12 mouse cellular contexts compared by ENCODE assay signal in the genomic region with DNA sequence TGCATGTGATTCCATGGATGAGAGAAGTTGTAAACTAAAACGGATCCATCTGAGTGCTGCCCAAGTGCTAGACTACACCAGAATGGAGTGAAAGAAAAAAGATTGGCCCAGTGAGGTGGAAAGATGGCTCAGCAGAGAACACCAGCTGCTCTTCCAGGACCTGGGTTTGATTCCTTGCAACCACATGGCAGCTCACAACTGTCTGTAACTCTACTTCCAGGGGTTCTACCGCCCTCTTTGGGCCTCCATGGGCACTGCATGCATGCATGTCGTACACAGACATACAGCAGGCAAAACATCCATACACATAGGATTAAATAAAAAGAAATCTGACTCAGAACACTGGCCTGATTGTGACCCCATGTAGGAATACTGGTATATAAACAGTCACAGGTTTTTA. TPM values are rescaled to one million over a fixed set of nuclear protein-coding genes. Genes with fewer than 3 reads are reported as not detected.
DNase-seq lines count a peak whose midpoint lies in the region; ATAC-seq and TF ChIP-seq lines count a peak whose summit lies in the region.
"Had no signal": no experiment of that assay in that cellular context is flagged by ENCODE, and none has a peak within 500 bp of the region (broad histone marks: within the 10 kb centered on the region; RNA-seq: fewer than 3 reads in every experiment).

No protein-coding gene starts in this region.

- peak; percentile 13 for DNase-seq in CD4-positive, CD25-positive, alpha-beta regulatory T cell, adult 2 months (ENCODE audit: low read depth, low spot score)
- DNase-seq in layer of hippocampus, adult 2 months (ENCODE audit: low spot score in 2 of 2) = no peak
- no peak for DNase-seq in layer of hippocampus, postnatal 14 days (ENCODE audit: low spot score in 2 of 2)
- DNase-seq in R1 (ENCODE audit: low read depth, low spot score) = peak; percentile 71
- peak; percentile 16 for DNase-seq in mesoderm, embryonic 11.5 days (ENCODE audit: low read depth, low spot score)
- DNase-seq in frontal cortex, postnatal 10 days (ENCODE audit: low spot score in 2 of 2) = no peak
- DNase-seq in forebrain, embryonic 14.5 days (ENCODE audit: low spot score) = no peak
- DNase-seq: heart, adult 11 months had no signal

- H3K4me1 ChIP-seq in forebrain, embryonic 14.5 days (ENCODE audit: control insufficient read depth, insufficient read depth, low read length) = no peaks in the 10 kb centered on the region; the same call in 1 of the 2 replicates

- H3K27ac ChIP-seq in layer of hippocampus, adult 2 months = no peak overlapping the region
- no peak overlapping the region for H3K27ac ChIP-seq in forebrain, embryonic 14.5 days (ENCODE audit: low read depth, low read length)
- H3K27ac ChIP-seq: forebrain, embryonic 15.5 days; limb, embryonic 12.5 days; macrophage had no signal

- H3K9ac ChIP-seq in forebrain, embryonic 14.5 days (ENCODE audit: low read length) = no peak overlapping the region
- H3K9ac ChIP-seq: forebrain, embryonic 15.5 days; limb, embryonic 12.5 days had no signal

- peak; percentile 55 for TF ChIP-seq CTCF in layer of hippocampus, adult 2 months (conservative IDR thresholded peaks at IDR 0.05)

- no peak overlapping the region for H3K4me2 ChIP-seq in forebrain, embryonic 14.5 days (ENCODE audit: low read length)
- H3K4me2 ChIP-seq: forebrain, embryonic 15.5 days; limb, embryonic 12.5 days had no signal

- no peak overlapping the region for H3K4me3 ChIP-seq in layer of hippocampus, adult 2 months
- H3K4me3 ChIP-seq in forebrain, embryonic 14.5 days (ENCODE audit: low read depth, low read length) = no peak overlapping the region
- H3K4me3 ChIP-seq: forebrain, embryonic 15.5 days; limb, embryonic 12.5 days had no signal

- no peaks in the 10 kb centered on the region for H3K9me3 ChIP-seq in forebrain, embryonic 14.5 days (replicated peaks; ENCODE audit: control insufficient read depth, low read length)
- H3K9me3 ChIP-seq: forebrain, embryonic 15.5 days; limb, embryonic 12.5 days had no signal

- H3K27me3 ChIP-seq in forebrain, embryonic 14.5 days (replicated peaks; ENCODE audit: control insufficient read depth, insufficient read depth, low read length) = no peaks in the 10 kb centered on the region
- H3K27me3 ChIP-seq: forebrain, embryonic 15.5 days; limb, embryonic 12.5 days had no signal

- ATAC-seq in CD4-positive, CD25-positive, alpha-beta regulatory T cell, adult 4 months = no peak
- no peak for ATAC-seq in forebrain, embryonic 14.5 days
- ATAC-seq: forebrain, embryonic 15.5 days had no signal

- peaks cover 16% of the 10 kb centered on the region; the same call in 1 of the 2 replicates for H3K36me3 ChIP-seq in forebrain, embryonic 14.5 days (ENCODE audit: control insufficient read depth, insufficient read depth, low read length)

- WGBS in forebrain, embryonic 14.5 days = 86% methylated on average over 3 of the region's 3 CpGs

RNA-seq across cellular contexts. Expression of a gene that starts 52.9 kb away (rescaled TPM):
- polyA plus RNA-seq in CD4-positive, CD25-positive, alpha-beta regulatory T cell, adult 4 months (2017; shearing (Covaris generic)) = 1 to 10 TPM; 2.2 to 5.6 TPM
- 10 to 100 TPM; 66.3 to 69.1 TPM for total RNA-seq in layer of hippocampus, adult 2 months (2021)
- total RNA-seq in layer of hippocampus, postnatal 14 days (2021) = 10 to 100 TPM; 84.2 to 88.6 TPM
- polyA plus RNA-seq in forebrain, embryonic 14.5 days (2014; fragmentation: Nextera tagmentation; extraction: Ambion mirVana) = 40.7 and 46.1 TPM in 2 replicates

RNA-seq across cellular contexts. Expression of a gene that starts 53.9 kb away (rescaled TPM):
- 10 to 100 TPM; 35.1 to 36.3 TPM for polyA plus RNA-seq in CD4-positive, CD25-positive, alpha-beta regulatory T cell, adult 4 months (2017; shearing (Covaris generic))
- 1 to 10 TPM; 5.9 to 6.0 TPM for total RNA-seq in layer of hippocampus, adult 2 months (2021)
- 1 to 10 TPM; 5.2 to 5.7 TPM for total RNA-seq in layer of hippocampus, postnatal 14 days (2021)
- polyA plus RNA-seq in forebrain, embryonic 14.5 days (2014; fragmentation: Nextera tagmentation; extraction: Ambion mirVana) = 24.7 and 24.9 TPM in 2 replicates

Comparison
In these comparisons a context has a peak if more than half of its experiments do, and no peak if none do; other contexts are left out.
1. DNase-seq: peak in CD4-positive, CD25-positive, alpha-beta regulatory T cell, adult 2 months (single experiment), R1 (single experiment) and mesoderm, embryonic 11.5 days (single experiment); none in layer of hippocampus, adult 2 months (0 of 2), layer of hippocampus, postnatal 14 days (0 of 2), frontal cortex, postnatal 10 days (0 of 2) and forebrain, embryonic 14.5 days (single experiment).